In genomic region chr13:102693341-102693801, GRCm38 (mm10) we compare ENCODE assay signal across 9 mouse cellular contexts. TPM values are rescaled to one million over a fixed set of nuclear protein-coding genes. Genes with fewer than 3 reads are reported as not detected.
DNase-seq lines count a peak whose midpoint lies in the region; ATAC-seq and TF ChIP-seq lines count a peak whose summit lies in the region.
"Had no signal": no experiment of that assay in that cellular context is flagged by ENCODE, and none has a peak within 500 bp of the region (broad histone marks: within the 10 kb centered on the region; RNA-seq: fewer than 3 reads in every experiment).

Gene Cd180 (plus strand): TSS chr13:102693558.

- no peak for ATAC-seq in kidney, embryonic 16.5 days (ENCODE audit: low FRiP score, low TSS enrichment)
- ATAC-seq in heart, postnatal 0 days (ENCODE audit: insufficient read depth, low read depth), result no peak
- ATAC-seq in megakaryocyte, adult 5-6 weeks (ENCODE audit: poor library complexity, severe bottlenecking), result peak; percentile 31
- no peak for ATAC-seq in inflammation-experienced regulatory T-cells, adult 6 months

- 60% methylated on average over 8 of the region's 8 CpGs for WGBS in kidney, embryonic 16.5 days
- 27% methylated on average over 8 of the region's 8 CpGs for WGBS in heart, postnatal 0 days

- H3K9me3 ChIP-seq in kidney, embryonic 16.5 days (ENCODE audit: low read length), result no peaks in the 10 kb centered on the region
- no peaks in the 10 kb centered on the region for H3K9me3 ChIP-seq in heart, postnatal 0 days (replicated peaks; ENCODE audit: control insufficient read depth, low read length)
- H3K9me3 ChIP-seq: hindbrain, embryonic 15.5 days had no signal

- no peak within 1 kb of the TSS for H3K9ac ChIP-seq in kidney, embryonic 16.5 days (replicated peaks; ENCODE audit: low read length)
- H3K9ac ChIP-seq in heart, postnatal 0 days (replicated peaks; ENCODE audit: low read depth, low read length), result no peak within 1 kb of the TSS
- H3K9ac ChIP-seq: hindbrain, embryonic 15.5 days had no signal

- no peaks in the 10 kb centered on the region for H3K36me3 ChIP-seq in kidney, embryonic 16.5 days (ENCODE audit: insufficient read depth, low read length)
- H3K36me3 ChIP-seq in heart, postnatal 0 days (replicated peaks; ENCODE audit: control insufficient read depth, insufficient read depth, low read length), result no peaks in the 10 kb centered on the region
- H3K36me3 ChIP-seq: hindbrain, embryonic 15.5 days had no signal

- no peak for TF ChIP-seq EP300 in heart, postnatal 0 days (IDR thresholded peaks at IDR 0.05; ENCODE audit: low read depth)

- H3K27me3 ChIP-seq in kidney, embryonic 16.5 days (ENCODE audit: insufficient read depth, low read length), result no peaks in the 10 kb centered on the region
- H3K27me3 ChIP-seq in heart, postnatal 0 days (ENCODE audit: control insufficient read depth, insufficient read depth, low read length), result no peaks in the 10 kb centered on the region
- H3K27me3 ChIP-seq: hindbrain, embryonic 15.5 days had no signal

- H3K4me2 ChIP-seq in kidney, embryonic 16.5 days (replicated peaks; ENCODE audit: low read depth, low read length), result no peak within 1 kb of the TSS
- no peak within 1 kb of the TSS for H3K4me2 ChIP-seq in heart, postnatal 0 days (ENCODE audit: low read depth, low read length)
- H3K4me2 ChIP-seq: hindbrain, embryonic 15.5 days had no signal

- 0 out of 2 replicates have a peak within 1 kb of the TSS, but pooled peaks have one; percentile 13 for H3K27ac ChIP-seq in kidney, embryonic 16.5 days (ENCODE audit: low read length)
- peak within 1 kb of the TSS; percentile 18; the same call in 1 of the 2 replicates for H3K27ac ChIP-seq in heart, postnatal 0 days (ENCODE audit: low read depth)
- H3K27ac ChIP-seq: hindbrain, embryonic 15.5 days had no signal

- no peak within 1 kb of the TSS for H3K4me3 ChIP-seq in kidney, embryonic 16.5 days (ENCODE audit: low read length)
- H3K4me3 ChIP-seq in heart, postnatal 0 days (ENCODE audit: low read depth, low read length), result no peak within 1 kb of the TSS
- H3K4me3 ChIP-seq: hindbrain, embryonic 15.5 days had no signal

- peaks cover 13% of the 10 kb centered on the region for H3K4me1 ChIP-seq in kidney, embryonic 16.5 days (ENCODE audit: insufficient read depth, low read length)
- H3K4me1 ChIP-seq in heart, postnatal 0 days (ENCODE audit: control insufficient read depth, insufficient read depth), result peaks cover 13% of the 10 kb centered on the region

- no peak for DNase-seq in kidney, adult 9 months
- DNase-seq in adrenal gland, postnatal 14 days, result peak; percentile 29
- DNase-seq in heart, postnatal 0 days (ENCODE audit: low spot score), result no peak
- DNase-seq in adipocyte (ENCODE audit: low spot score), result no peak
- DNase-seq in urinary bladder, adult 18-20 months (ENCODE audit: low spot score in 2 of 2), result no peak

- no peak for TF ChIP-seq CTCF in heart, postnatal 0 days (IDR thresholded peaks at IDR 0.05; ENCODE audit: low read depth)

RNA-seq across cellular contexts. Expression of gene Cd180, which starts in this region (rescaled TPM):
- 0.24 and 0.29 TPM in 2 replicates for polyA plus RNA-seq in kidney, embryonic 16.5 days (2015; fragmentation: Nextera tagmentation; extraction: Ambion mirVana)
- total RNA-seq in adrenal gland, postnatal 14 days (2021), result 0.93 and 6.8 TPM in 2 replicates
- total RNA-seq in heart, postnatal 0 days (2014; rRNA removed; ENCODE audit: low replicate concordance), result not detected in 2 replicates
- polyA plus RNA-seq in heart, postnatal 0 days (2015; fragmentation: Nextera tagmentation; extraction: Ambion mirVana), result 0.14 and 0.40 TPM in 2 replicates
- 223 and 239 TPM in 2 replicates for total RNA-seq in megakaryocyte, adult 5-6 weeks (2015)
- 49.9 and 60.6 TPM in 2 replicates for total RNA-seq in megakaryocyte, adult 5-6 weeks (2017)
- polyA plus RNA-seq in inflammation-experienced regulatory T-cells, adult 6 months (2017; shearing (Covaris generic)), result under 1 TPM in 2 of 3 experiments, not detected in 1; 0.21 to 0.99 TPM
